Mouse (Mus musculus) frontal cortex, postnatal 25 days (tissue): ENCODE measurements around the gene Gm19935.

ENCODE experiments used
- DNase-seq, 2 experiments: peaks; one replicate each; pipeline ENCODE4 v3.0.0; 2022; ENCODE audit warnings: low spot score in 2 of 2

The Gm19935 gene

GRCm38 (mm10) chr8:90829825-90830224 is 12.6 kb upstream of the Gm19935 start:
- DNase-seq, result no peak

DNA sequence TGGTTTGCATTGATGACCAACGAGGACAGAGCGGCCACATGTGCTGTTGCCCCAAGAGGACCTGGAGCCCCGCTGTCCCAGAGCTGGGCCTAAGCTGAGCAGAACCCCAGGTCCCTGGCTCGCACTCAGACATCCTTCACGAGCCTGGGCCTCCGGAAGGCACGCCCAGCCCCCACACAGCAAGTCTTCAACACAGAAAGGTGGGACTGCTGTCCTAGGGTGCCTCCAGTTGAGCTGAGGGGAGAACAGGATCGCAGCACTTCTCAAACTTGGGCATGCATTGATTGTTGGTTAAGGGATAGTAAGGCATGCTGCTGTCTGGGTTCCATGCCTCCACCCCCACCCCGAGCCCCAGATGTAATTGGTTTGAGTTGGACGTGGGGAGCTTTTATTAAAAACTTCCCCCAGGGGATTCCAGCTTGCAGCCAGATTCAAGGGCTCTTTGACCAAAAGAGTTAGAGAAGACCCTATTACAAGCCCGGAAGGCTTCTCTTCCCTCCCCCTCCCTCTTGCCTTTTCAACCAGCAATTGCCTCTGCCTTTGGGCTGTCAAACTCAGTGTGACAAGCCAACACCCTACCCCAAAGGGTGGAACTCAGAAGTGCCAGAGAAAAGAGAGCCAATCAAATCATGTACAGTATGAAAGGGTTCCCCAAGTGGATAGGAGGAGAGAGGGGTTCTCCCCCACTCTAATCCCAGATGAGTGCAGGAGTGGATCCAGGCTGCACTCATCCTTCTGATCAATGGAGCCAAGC is 12.0 kb upstream of the Gm19935 start:
- no peak for DNase-seq

- DNase-seq, result peak; percentile 95 to 98
Observed at GRCm38 (mm10) chr8:90828181-90828986, 11.2 kb upstream of the Gm19935 start, which contains the start of gene Chd9. Gene Chd9 (plus strand): TSS chr8:90828352.

GRCm38 (mm10) chr8:90825459-90825871 is 8.3 kb upstream of the Gm19935 start:
- no peak for DNase-seq

DNA sequence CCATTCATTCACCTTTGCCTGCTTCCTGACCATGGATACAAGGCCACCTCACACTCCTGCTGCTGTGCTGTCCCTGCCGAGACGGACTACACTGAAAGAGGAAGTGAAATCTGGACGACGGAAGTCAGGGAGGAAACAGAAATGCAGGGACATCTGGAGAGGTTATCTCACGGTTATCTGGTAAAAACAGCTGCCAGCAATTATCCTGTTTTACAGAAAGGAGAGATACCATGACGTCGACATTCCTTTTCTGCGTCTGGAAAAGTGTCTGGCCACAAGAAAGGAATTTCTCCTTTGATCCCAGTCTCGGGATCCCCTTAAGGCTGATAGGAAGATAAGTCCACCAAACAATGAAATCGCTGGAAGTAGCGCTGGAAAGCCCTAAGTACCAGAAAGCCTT is 5.2 kb upstream of the Gm19935 start:
- DNase-seq, result no peak

GRCm38 (mm10) chr8:90820321-90820696 is 3.1 kb upstream of the Gm19935 start:
- DNase-seq, result no peak

- DNase-seq, result no peak
Observed at GRCm38 (mm10) chr8:90819561-90820320, 2.5 kb upstream of the Gm19935 start.

DNA sequence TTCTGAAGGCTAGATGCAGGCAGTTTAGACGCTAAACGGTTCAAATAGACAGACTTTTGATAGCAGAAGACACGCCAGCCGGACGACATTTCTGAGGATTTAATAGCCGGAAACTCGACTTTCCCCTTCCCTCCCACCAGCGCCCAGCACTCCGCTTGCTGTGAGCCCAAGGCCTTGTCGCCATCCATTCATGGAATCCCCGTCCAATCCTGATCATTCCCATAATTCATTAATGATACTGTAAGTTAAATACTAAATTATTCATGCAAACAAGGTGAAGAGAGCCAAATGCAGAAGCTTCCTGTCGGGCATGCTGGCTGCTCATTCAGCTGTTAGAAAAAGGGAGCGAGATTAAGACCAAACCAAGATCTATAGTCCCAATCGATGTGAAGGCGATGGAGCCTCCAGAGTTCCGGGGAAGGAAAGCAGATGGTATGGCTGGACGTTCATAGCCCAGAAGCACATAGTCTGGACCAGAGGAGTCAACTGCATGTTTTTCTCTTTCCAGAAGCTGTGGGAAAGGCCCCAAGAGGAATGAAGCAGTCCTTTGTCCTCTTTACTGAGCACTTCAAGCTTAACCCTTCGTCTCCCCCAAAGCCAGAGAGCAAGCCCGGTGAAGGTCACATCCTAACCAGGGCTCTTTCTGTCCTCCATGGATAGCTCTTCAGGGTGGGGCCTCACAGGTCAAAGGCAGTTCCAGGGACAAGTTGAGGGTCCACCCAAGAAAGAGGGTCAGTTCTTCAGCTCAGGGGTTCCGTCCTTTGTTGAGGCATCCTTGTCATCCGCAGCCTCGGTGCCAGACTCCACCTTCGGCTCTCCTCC is 921 bp downstream of the Gm19935 start:
- DNase-seq, result no peak

DNA sequence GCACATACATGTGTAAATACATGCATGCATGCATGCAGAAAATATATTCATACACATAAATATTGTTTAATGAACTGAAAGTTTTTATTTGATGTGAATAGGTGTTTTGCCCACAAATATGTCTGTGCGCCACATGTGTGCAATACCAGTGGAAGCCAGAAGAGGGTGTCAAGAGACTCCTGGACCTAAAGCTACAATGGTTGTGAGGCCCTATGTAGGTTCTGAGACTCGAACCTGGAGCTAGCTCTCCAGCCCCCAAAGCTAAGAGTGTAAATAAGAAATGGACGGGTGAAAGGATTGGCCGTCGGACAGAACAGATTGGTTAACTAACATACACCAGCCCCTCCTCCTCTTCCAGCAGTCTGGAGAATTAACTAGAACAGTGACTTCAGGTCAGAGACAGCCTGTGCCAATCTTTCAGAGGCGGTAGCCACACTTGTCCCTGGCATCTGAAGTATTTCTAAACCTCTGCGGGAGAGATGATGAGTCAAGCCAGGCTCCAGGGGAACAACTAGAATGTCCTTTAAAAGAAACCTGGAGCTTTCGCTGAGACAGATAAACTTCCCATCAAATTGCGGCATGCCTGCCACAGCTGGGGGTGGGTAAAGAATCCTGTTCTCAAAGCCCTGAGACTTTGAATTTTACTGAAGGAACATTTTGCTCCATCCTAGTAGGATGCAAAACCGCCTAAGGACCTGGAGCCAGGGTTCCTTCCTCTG is 3.4 kb downstream of the Gm19935 start:
- no peak for DNase-seq

DNA sequence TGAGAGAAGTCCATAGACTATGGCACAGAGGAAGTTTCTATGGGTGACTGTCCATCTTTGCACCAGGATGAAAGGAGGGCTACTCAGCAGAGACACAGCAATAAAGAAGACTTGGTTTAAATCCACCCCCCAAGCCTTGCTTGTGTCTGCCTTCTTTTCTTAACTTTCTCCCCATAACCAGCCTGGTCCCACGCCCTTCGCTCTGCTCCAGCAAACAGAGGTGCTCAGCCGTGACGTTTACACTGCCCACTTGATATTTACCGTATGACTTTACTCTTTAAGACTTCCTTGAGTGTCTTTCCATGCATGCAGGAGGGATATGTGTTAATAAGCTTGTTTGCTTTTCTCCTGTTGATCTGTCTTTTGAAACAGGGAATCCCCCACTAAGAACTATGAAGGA is 17.7 kb downstream of the Gm19935 start:
- no peak for DNase-seq

- DNase-seq, result peak in 1 of 2 experiments; percentile 37
Observed at GRCm38 (mm10) chr8:90794990-90795861, 22.0 kb downstream of the Gm19935 start.

DNA sequence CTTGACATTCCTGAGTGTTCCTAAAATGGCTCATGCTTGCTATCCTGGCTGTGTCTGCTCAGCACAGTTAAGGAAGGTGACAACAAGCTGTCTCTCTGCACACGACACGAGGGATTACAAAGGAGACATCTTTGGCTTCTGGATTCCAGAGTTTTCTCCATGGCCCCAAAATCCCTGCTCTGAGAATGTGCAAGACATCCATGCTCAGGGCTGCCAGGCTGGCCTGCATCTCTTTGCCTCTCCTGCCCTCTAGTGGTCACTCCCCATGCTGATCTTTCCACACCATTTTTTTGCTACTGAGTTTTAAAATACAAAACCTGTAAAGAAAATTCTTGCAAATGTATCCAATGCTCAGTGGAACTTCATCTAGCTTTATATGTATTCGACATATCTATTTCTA is 23.5 kb downstream of the Gm19935 start:
- DNase-seq, result peak; percentile 70 to 87

GRCm38 (mm10) chr8:90791616-90792015 is 25.6 kb downstream of the Gm19935 start:
- DNase-seq, result no peak

- DNase-seq, result no peak
Observed at GRCm38 (mm10) chr8:90769791-90770190, 47.4 kb downstream of the Gm19935 start.
